Mouse (Mus musculus) liver, adult 2 months (tissue): Measurements from ENCODE around the gene Rab5c. TPM values are rescaled to one million over a fixed set of nuclear protein-coding genes. Genes with fewer than 3 reads are reported as not detected.
A peak's percentile ranks its signal among the peaks of the same experiment; 100 is the strongest.

Experiments
- DNase-seq: peaks from one replicate; pipeline ENCODE4 v3.0.0-alpha.2; 2011; ENCODE audit warnings: low read depth, low spot score; ENCODE audit errors: extremely low read depth
- H3K27ac ChIP-seq: fragments of 200-500 bp; replicated peaks from 2 replicates; pipeline ENCODE4 v1.5.1; 2012; ENCODE audit warnings: low read depth, mild to moderate bottlenecking, control low read depth, inconsistent platforms, low read length; ENCODE audit not compliant: insufficient read depth
- H3K27me3 ChIP-seq: fragments of 200-500 bp; 2 replicates; pipeline ENCODE4 v1.6.1; 2012; ENCODE audit warnings: mild to moderate bottlenecking, moderate library complexity, low read length, inconsistent platforms; ENCODE audit not compliant: control insufficient read depth, insufficient read depth
- H3K36me3 ChIP-seq: fragments of 200-500 bp; 2 replicates; pipeline ENCODE4 v1.6.1; 2012; ENCODE audit warnings: low read length, inconsistent platforms; ENCODE audit not compliant: control insufficient read depth, insufficient read depth
- H3K4me1 ChIP-seq: fragments of 200-500 bp; 2 replicates; pipeline ENCODE4 v1.6.1; 2011; ENCODE audit warnings: low read length; ENCODE audit not compliant: control insufficient read depth, insufficient read depth
- H3K4me3 ChIP-seq: fragments of 200-500 bp; 2 replicates; pipeline ENCODE4 v1.5.1; 2011; ENCODE audit warnings: low read depth, mild to moderate bottlenecking, control low read depth, low read length, moderate library complexity; ENCODE audit not compliant: insufficient read depth
- H3K79me2 ChIP-seq: fragments of 200-500 bp; 2 replicates; pipeline ENCODE4 v1.6.1; 2012; ENCODE audit warnings: inconsistent platforms, mild to moderate bottlenecking, low read length, moderate library complexity; ENCODE audit not compliant: control insufficient read depth, insufficient read depth
- H3K9ac ChIP-seq: fragments of 200-500 bp; 2 replicates; pipeline ENCODE4 v1.6.1; 2012; ENCODE audit warnings: low read depth, mild to moderate bottlenecking, control low read depth, inconsistent platforms, low read length
- CTCF ChIP-seq: fragments of 200-500 bp; IDR thresholded peaks from 2 replicates; pipeline ENCODE4 v1.5.1; 2011; ENCODE audit warnings: low read depth, low read length, control low read depth
- POLR2A ChIP-seq: fragments of 200-500 bp; IDR thresholded peaks from 2 replicates; pipeline ENCODE4 v1.6.1; 2011; ENCODE audit warnings: low read length, control low read depth; ENCODE audit not compliant: insufficient read depth; ENCODE audit errors: extremely low read depth
- WGBS: fragments of 180-500 bp; shearing (Covaris S2); methylation state at CpG from one replicate; pipeline ENCODE4 v1.1.7; 2018; 5-methylcytosine and 5-hydroxymethylcytosine counted together
- polyA plus RNA-seq: library from polyadenylated mRNA; depleted of rRNA; stranded (reverse); fragments of >200 nt; gene quantifications from 2 replicates; pipeline ENCODE4 v1.2.3, GENCODE M21; 2012
- total RNA-seq: library from RNA; depleted of rRNA; stranded (reverse); fragments of >200 nt; gene quantifications from 2 replicates; pipeline ENCODE4 v1.2.3, GENCODE M21; 2014

Gene Rab5c
- total and polyA plus RNA-seq, 2 experiments = 71.3 to 149 TPM

DNA sequence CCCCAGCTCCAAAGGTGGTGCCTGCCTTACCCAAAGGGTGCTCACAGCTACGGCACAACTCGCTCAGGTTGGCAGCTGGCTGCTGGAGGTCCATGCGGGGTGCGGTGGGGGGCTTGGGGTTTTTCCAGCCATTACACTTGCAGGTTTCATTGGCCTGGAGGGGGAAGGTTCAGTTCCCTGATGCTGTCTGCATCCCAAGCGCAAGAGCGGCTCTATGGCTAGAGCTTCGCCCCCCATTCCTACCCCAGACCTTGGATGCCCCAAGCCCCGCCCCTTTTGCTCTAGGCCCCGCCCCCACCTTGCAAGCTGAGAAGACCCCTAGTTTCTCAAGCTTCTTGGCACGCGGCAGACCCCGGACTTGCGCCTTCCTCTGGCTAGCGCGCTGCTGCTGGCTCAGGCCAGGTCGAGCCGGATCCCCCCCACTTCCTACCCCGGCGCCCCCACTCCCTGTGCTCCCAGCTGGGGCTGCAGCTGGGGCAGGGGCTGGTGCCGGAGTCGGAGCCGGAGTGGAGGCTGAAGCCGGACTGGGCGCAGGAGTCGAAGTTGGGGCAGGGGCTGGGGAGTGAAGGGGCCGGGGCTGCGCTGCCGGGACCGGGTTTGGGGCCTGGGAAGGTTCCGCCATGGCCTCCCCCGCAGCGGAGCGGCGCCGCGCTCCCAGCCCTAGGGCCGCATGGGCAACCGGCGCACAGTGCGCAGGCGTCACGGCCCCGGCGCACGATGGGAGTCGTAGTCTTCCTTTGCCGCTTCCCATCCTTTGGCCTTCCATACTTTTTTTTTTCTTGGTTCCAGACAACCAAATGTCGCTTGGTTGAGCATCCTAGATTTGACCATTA, 26.0 kb downstream of the Rab5c start, which contains the start of gene Kat2a:
Kat2a (minus strand) TSS at position 683 of the 833 bp plus-strand sequence.
- Histone ChIP-seq H3K27ac (peak within 1 kb of the TSS; percentile 21), H3K36me3 (peaks cover 7% of the 10 kb centered on the region; the same call in 1 of the 2 replicates), H3K27me3 (no peaks in the 10 kb centered on the region), H3K4me1 (peaks cover 5% of the 10 kb centered on the region), H3K79me2 (peaks cover 7% of the 10 kb centered on the region; the same call in 1 of the 2 replicates), H3K9ac (peak within 1 kb of the TSS; percentile 82), H3K4me3 (peak within 1 kb of the TSS; percentile 88)
- 2% methylated on average over 48 of the region's 48 CpGs for WGBS
- TF ChIP-seq POLR2A (peak; percentile 60; the same call in 1 of the 2 replicates), CTCF (no peak)
- DNase-seq = peak; percentile 62

DNA sequence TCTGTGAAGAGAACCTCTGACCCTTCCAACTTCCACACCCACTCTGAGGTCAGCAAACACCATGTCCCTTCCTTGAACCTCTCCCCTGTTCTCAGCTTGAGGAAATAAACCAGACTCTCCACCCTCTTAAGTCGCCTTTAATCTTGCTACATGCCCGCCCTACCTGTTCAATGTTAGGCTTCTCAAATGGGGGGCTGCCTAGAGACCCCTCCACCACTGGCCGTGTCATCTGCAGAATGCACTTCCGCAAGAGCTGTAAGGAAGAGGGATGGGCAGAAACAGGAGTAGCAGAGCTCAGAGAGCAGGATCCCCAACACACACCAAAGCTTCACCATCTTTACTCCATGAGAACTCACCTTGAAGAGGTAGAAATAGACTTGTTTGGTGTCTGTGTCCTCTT, 27.0 kb downstream of the Rab5c start:
- no peak overlapping the region for H3K4me3 ChIP-seq
- whole genome bisulfite sequencing = 90% methylated on average over 4 of the region's 4 CpGs
- TF ChIP-seq CTCF (no peak), POLR2A (no peak)
- peaks cover 5% of the 10 kb centered on the region for H3K4me1 ChIP-seq
- peaks cover 7% of the 10 kb centered on the region; the same call in 1 of the 2 replicates for H3K79me2 ChIP-seq
- H3K36me3 ChIP-seq = peaks cover 5% of the 10 kb centered on the region; the same call in 1 of the 2 replicates
- no peak overlapping the region for H3K9ac ChIP-seq
- no peak overlapping the region for H3K27ac ChIP-seq
- DNase-seq = no peak
- H3K27me3 ChIP-seq = no peaks in the 10 kb centered on the region

DNA sequence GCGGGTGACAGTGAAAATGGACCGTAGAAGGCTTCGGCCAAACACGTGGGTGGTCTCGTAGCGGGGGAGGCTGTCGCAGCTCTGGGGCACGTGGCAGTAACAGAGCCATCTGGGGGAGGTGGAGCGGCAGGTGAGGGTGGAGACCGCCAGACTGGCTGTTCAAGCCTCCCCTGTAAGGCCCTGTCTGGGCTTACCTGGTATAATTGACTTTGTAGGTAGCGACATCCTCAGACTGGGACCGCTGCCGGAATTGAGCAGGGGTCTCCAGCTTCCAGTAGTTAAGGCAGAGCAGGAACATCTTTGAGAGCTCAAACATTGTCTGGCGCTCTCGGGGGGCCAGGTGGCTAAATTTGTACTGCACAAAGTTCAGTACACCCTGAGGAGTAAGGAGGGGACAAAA, 27.5 kb downstream of the Rab5c start:
- Histone ChIP-seq H3K9ac (no peak overlapping the region), H3K4me3 (no peak overlapping the region), H3K4me1 (peaks cover 5% of the 10 kb centered on the region), H3K36me3 (peaks cover 4% of the 10 kb centered on the region; the same call in 1 of the 2 replicates), H3K27ac (no peak overlapping the region), H3K79me2 (peaks cover 7% of the 10 kb centered on the region; the same call in 1 of the 2 replicates), H3K27me3 (no peaks in the 10 kb centered on the region)
- 97% methylated on average over 15 of the region's 15 CpGs for WGBS
- DNase-seq = no peak
- TF ChIP-seq CTCF (no peak), POLR2A (no peak)

DNA sequence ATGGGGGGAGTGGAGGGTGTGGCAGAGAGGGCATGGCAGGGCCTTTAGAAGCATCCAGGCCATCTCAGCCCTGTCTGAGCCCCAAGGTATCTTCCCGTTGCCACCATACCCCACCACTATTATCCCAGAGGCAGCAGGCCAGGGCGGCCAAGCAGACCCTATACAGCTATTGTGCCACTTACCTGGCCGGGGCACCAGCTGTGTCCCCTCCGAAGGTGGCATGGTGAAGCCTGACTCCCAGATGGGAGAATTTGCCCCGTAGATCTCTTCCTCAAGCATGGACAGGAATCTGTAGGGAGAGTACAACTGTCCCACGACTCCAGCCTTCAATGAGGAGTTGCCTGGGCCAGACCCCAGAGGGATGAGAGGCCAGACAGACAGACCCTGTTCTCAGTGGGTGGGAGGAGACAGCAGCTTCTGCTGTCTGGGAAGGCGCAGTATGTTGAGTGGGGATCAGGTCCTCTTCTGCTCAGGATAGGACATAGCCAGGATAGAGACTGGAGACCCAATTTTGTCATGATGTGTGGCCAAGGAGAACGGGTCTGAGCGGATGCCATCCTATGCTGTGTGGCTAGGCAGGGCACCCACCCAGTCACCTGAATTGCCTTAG, 28.7 kb downstream of the Rab5c start:
- Histone ChIP-seq H3K36me3 (peaks cover 3% of the 10 kb centered on the region; the same call in 1 of the 2 replicates), H3K27me3 (no peaks in the 10 kb centered on the region), H3K4me3 (no peak overlapping the region), H3K9ac (no peak overlapping the region), H3K27ac (no peak overlapping the region), H3K4me1 (peaks cover 7% of the 10 kb centered on the region), H3K79me2 (peaks cover 7% of the 10 kb centered on the region; the same call in 1 of the 2 replicates)
- DNase-seq = no peak
- 96% methylated on average over 9 of the region's 9 CpGs for WGBS
- TF ChIP-seq POLR2A (no peak), CTCF (no peak)

DNA sequence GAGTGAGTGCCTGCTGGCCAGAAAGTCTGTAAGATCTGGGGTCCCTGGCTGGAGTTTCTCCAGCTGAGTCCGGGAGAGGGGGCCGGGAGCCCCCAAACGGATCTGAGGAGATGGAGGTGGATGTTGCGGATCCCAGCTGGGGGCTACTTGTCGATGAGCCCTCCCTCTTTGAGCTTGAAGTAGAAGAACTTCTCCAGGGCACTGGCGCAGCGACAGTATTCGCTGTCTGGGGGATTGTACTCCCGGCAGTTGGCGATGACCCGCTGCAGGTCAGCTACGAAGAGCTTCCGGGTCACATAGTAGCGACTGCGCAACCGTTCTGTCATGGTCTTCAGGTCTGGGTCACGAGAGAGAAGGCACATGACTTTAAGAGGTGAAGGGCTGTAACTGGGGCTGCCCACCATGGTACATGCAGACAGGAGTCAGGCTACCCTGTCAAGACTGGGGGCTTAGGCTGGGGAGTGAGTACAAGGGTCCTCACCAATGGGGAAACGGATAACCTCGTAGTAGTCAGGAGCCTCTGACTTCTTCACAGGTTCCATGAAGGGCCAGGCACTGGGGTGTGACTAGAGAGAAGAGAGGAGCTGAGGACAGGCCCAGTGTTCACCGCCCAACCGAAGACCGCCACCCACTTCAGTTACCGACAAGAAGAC, 32.8 kb downstream of the Rab5c start:
- H3K79me2 ChIP-seq = no peaks in the 10 kb centered on the region
- 96% methylated on average over 23 of the region's 23 CpGs for WGBS
- H3K27ac ChIP-seq = no peak overlapping the region
- no peaks in the 10 kb centered on the region for H3K27me3 ChIP-seq
- H3K36me3 ChIP-seq = peaks cover 3% of the 10 kb centered on the region; the same call in 1 of the 2 replicates
- peaks cover 16% of the 10 kb centered on the region for H3K4me1 ChIP-seq
- no peak for TF ChIP-seq CTCF
- TF ChIP-seq POLR2A = no peak
- no peak overlapping the region for H3K9ac ChIP-seq
- H3K4me3 ChIP-seq = no peak overlapping the region
- no peak for DNase-seq
